Mouse (Mus musculus): ENCODE results near the gene Tbc1d9b. TPM values are rescaled to one million over a fixed set of nuclear protein-coding genes. Genes with fewer than 3 reads are reported as not detected.

Gene Tbc1d9b
- polyA plus RNA-seq, 2 experiments: 44.9 to 45.2 TPM

GRCm38 (mm10) chr11:50184788-50185187 is 53.6 kb downstream of the Tbc1d9b start:
- Histone ChIP-seq H3K4me3 (replicated peaks; ENCODE audit: low read length) (no peak overlapping the region), H3K9me3 (ENCODE audit: control insufficient read depth, low read length) (no peaks in the 10 kb centered on the region), H3K27me3 (ENCODE audit: control insufficient read depth, insufficient read depth, low read length) (no peaks in the 10 kb centered on the region), H3K27ac (replicated peaks; ENCODE audit: low read depth, low read length) (no peak overlapping the region), H3K9ac (ENCODE audit: low read depth, low read length, severe bottlenecking) (no peak overlapping the region), H3K36me3 (ENCODE audit: control insufficient read depth, insufficient read depth, low read length) (peaks cover 16% of the 10 kb centered on the region; the same call in 1 of the 2 replicates), H3K4me1 (ENCODE audit: control insufficient read depth, insufficient read depth, low read length) (no peaks in the 10 kb centered on the region), H3K4me2 (replicated peaks; ENCODE audit: low read depth, low read length, severe bottlenecking) (no peak overlapping the region)
- no peak for TF ChIP-seq POLR2A (IDR thresholded peaks at IDR 0.05; ENCODE audit: borderline replicate concordance, extremely low read depth, insufficient read depth, insufficient read length)
- no peak for ATAC-seq (ENCODE audit: low FRiP score, low read depth)
- no peak for DNase-seq (ENCODE audit: low spot score)
- 86% methylated on average over 3 of the region's 3 CpGs for WGBS

DNA sequence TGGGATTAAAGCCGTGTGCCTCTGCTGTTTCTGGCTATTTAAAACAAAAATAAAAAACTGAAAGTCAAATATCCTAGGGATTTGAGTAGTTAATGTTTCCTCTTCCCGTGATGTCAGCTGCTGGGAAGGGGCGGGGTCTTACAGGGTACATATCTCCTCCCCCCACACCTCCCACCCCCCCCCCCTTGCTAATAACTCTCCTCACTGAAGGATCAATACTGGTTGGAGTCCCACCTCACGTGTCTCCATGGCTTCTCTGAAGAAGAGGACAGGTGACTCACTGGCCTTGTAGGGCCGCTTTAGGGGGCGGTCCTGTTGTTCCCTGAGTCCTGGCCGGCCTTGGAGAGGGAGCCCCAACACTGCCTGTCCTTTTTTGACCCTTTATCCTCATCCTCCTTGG is 57.5 kb downstream of the Tbc1d9b start:
- H3K4me3 ChIP-seq (replicated peaks; ENCODE audit: low read length): no peak overlapping the region
- peaks cover 9% of the 10 kb centered on the region; the same call in 1 of the 2 replicates for H3K36me3 ChIP-seq (ENCODE audit: control insufficient read depth, insufficient read depth, low read length)
- no peaks in the 10 kb centered on the region for H3K9me3 ChIP-seq (ENCODE audit: control insufficient read depth, low read length)
- H3K27ac ChIP-seq (replicated peaks; ENCODE audit: low read depth, low read length): no peak overlapping the region
- H3K4me2 ChIP-seq (replicated peaks; ENCODE audit: low read depth, low read length, severe bottlenecking): no peak overlapping the region
- no peak for ATAC-seq (ENCODE audit: low FRiP score, low read depth)
- no peak for TF ChIP-seq POLR2A (IDR thresholded peaks at IDR 0.05; ENCODE audit: borderline replicate concordance, extremely low read depth, insufficient read depth, insufficient read length)
- H3K9ac ChIP-seq (ENCODE audit: low read depth, low read length, severe bottlenecking): no peak overlapping the region
- WGBS: 70% methylated on average over 7 of the region's 7 CpGs
- H3K4me1 ChIP-seq (ENCODE audit: control insufficient read depth, insufficient read depth, low read length): no peaks in the 10 kb centered on the region
- no peak for DNase-seq (ENCODE audit: low spot score)
- no peaks in the 10 kb centered on the region for H3K27me3 ChIP-seq (ENCODE audit: control insufficient read depth, insufficient read depth, low read length)

GRCm38 (mm10) chr11:50190362-50190761 is 59.2 kb downstream of the Tbc1d9b start:
- DNase-seq (ENCODE audit: low spot score): no peak
- no peak overlapping the region for H3K4me3 ChIP-seq (replicated peaks; ENCODE audit: low read length)
- no peaks in the 10 kb centered on the region for H3K9me3 ChIP-seq (ENCODE audit: control insufficient read depth, low read length)
- WGBS: 82% methylated on average over 4 of the region's 4 CpGs
- H3K9ac ChIP-seq (ENCODE audit: low read depth, low read length, severe bottlenecking): no peak overlapping the region
- H3K27ac ChIP-seq (replicated peaks; ENCODE audit: low read depth, low read length): no peak overlapping the region
- H3K27me3 ChIP-seq (ENCODE audit: control insufficient read depth, insufficient read depth, low read length): no peaks in the 10 kb centered on the region
- H3K36me3 ChIP-seq (ENCODE audit: control insufficient read depth, insufficient read depth, low read length): peaks cover 11% of the 10 kb centered on the region; the same call in 1 of the 2 replicates
- TF ChIP-seq POLR2A (IDR thresholded peaks at IDR 0.05; ENCODE audit: borderline replicate concordance, extremely low read depth, insufficient read depth, insufficient read length): no peak
- no peak for ATAC-seq (ENCODE audit: low FRiP score, low read depth)
- H3K4me2 ChIP-seq (replicated peaks; ENCODE audit: low read depth, low read length, severe bottlenecking): no peak overlapping the region
- no peaks in the 10 kb centered on the region for H3K4me1 ChIP-seq (ENCODE audit: control insufficient read depth, insufficient read depth, low read length)

DNA sequence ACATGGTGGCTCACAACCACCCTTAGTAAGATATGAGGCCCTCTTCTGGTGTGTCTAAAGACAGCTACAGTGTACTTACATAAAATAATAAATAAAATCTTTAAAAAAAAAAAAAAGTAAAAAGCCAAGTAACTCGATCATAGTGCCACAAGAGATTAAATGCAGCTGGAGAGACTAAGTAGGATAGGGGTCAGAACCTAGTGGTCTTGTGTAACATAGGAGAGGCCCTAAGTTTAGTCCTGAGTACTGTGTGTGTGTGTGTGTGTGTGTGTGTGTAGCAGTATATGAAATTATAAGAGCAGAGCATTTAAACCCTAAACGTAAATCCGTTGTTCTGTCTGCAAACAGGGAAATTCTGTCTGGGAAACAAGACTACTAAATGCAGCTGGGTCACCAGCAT is 61.1 kb downstream of the Tbc1d9b start:
- no peak overlapping the region for H3K4me3 ChIP-seq (replicated peaks; ENCODE audit: low read length)
- no peaks in the 10 kb centered on the region for H3K4me1 ChIP-seq (ENCODE audit: control insufficient read depth, insufficient read depth, low read length)
- TF ChIP-seq POLR2A (IDR thresholded peaks at IDR 0.05; ENCODE audit: borderline replicate concordance, extremely low read depth, insufficient read depth, insufficient read length): no peak
- no peaks in the 10 kb centered on the region for H3K9me3 ChIP-seq (ENCODE audit: control insufficient read depth, low read length)
- no peaks in the 10 kb centered on the region for H3K27me3 ChIP-seq (ENCODE audit: control insufficient read depth, insufficient read depth, low read length)
- no peak overlapping the region for H3K27ac ChIP-seq (replicated peaks; ENCODE audit: low read depth, low read length)
- no peak overlapping the region for H3K4me2 ChIP-seq (replicated peaks; ENCODE audit: low read depth, low read length, severe bottlenecking)
- ATAC-seq (ENCODE audit: low FRiP score, low read depth) (no peak), DNase-seq (ENCODE audit: low spot score) (no peak)
- H3K36me3 ChIP-seq (ENCODE audit: control insufficient read depth, insufficient read depth, low read length): peaks cover 11% of the 10 kb centered on the region; the same call in 1 of the 2 replicates
- WGBS: 69% methylated on average over 3 of the region's 3 CpGs
- no peak overlapping the region for H3K9ac ChIP-seq (ENCODE audit: low read depth, low read length, severe bottlenecking)

GRCm38 (mm10) chr11:50194070-50194469 is 62.9 kb downstream of the Tbc1d9b start:
- Histone ChIP-seq H3K9me3 (ENCODE audit: control insufficient read depth, low read length) (no peaks in the 10 kb centered on the region), H3K36me3 (ENCODE audit: control insufficient read depth, insufficient read depth, low read length) (peaks cover 8% of the 10 kb centered on the region), H3K27ac (replicated peaks; ENCODE audit: low read depth, low read length) (no peak overlapping the region), H3K4me3 (replicated peaks; ENCODE audit: low read length) (no peak overlapping the region), H3K4me2 (replicated peaks; ENCODE audit: low read depth, low read length, severe bottlenecking) (no peak overlapping the region), H3K4me1 (ENCODE audit: control insufficient read depth, insufficient read depth, low read length) (no peaks in the 10 kb centered on the region), H3K27me3 (ENCODE audit: control insufficient read depth, insufficient read depth, low read length) (no peaks in the 10 kb centered on the region), H3K9ac (ENCODE audit: low read depth, low read length, severe bottlenecking) (no peak overlapping the region)
- TF ChIP-seq POLR2A (IDR thresholded peaks at IDR 0.05; ENCODE audit: borderline replicate concordance, extremely low read depth, insufficient read depth, insufficient read length): no peak
- no peak for DNase-seq (ENCODE audit: low spot score)
- no peak for ATAC-seq (ENCODE audit: low FRiP score, low read depth)
- 66% methylated on average over 7 of the region's 7 CpGs for WGBS

DNA sequence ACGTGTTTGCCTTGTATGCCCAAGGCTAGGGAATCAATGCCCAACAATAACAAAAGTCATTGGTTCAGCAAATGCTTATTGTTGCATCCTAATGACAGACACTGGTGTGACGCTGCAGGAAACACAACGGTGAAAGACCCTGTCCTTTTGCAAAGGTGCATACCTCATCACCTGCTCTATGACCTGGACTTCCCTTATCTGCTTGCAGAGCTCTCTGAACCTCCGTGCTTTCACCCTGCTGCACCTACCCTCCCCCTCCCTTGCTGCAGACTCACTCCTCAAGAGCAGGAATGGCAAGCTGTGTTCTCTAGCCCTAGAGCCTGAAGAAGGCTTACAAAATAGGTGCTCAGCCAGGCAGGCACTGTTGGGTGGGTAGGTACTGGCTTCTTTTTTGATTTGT is 63.6 kb downstream of the Tbc1d9b start:
- TF ChIP-seq POLR2A (IDR thresholded peaks at IDR 0.05; ENCODE audit: borderline replicate concordance, extremely low read depth, insufficient read depth, insufficient read length): no peak
- H3K4me3 ChIP-seq (replicated peaks; ENCODE audit: low read length): no peak overlapping the region
- H3K4me1 ChIP-seq (ENCODE audit: control insufficient read depth, insufficient read depth, low read length): no peaks in the 10 kb centered on the region
- no peak for DNase-seq (ENCODE audit: low spot score)
- no peaks in the 10 kb centered on the region for H3K27me3 ChIP-seq (ENCODE audit: control insufficient read depth, insufficient read depth, low read length)
- H3K4me2 ChIP-seq (replicated peaks; ENCODE audit: low read depth, low read length, severe bottlenecking): no peak overlapping the region
- no peak overlapping the region for H3K27ac ChIP-seq (replicated peaks; ENCODE audit: low read depth, low read length)
- 81% methylated on average over 4 of the region's 4 CpGs for WGBS
- H3K9ac ChIP-seq (ENCODE audit: low read depth, low read length, severe bottlenecking): no peak overlapping the region
- ATAC-seq (ENCODE audit: low FRiP score, low read depth): no peak
- H3K36me3 ChIP-seq (ENCODE audit: control insufficient read depth, insufficient read depth, low read length): peaks cover 16% of the 10 kb centered on the region
- no peaks in the 10 kb centered on the region for H3K9me3 ChIP-seq (ENCODE audit: control insufficient read depth, low read length)

Data from limb, embryonic 14.5 days (tissue).